Mouse (Mus musculus) bone marrow macrophage, adult 2 months (primary cell): ENCODE results near the gene Sox11.

Experiments
- CTCF ChIP-seq: IDR thresholded peaks from 2 replicates; pipeline ENCODE4 v1.5.1; 2012; ENCODE audit warnings: low read depth, mild to moderate bottlenecking, low read length, moderate library complexity
- POLR2A ChIP-seq: IDR thresholded peaks from 2 replicates; pipeline ENCODE4 v1.6.1; 2012; ENCODE audit warnings: mild to moderate bottlenecking, low read depth, low read length, borderline replicate concordance

DNA sequence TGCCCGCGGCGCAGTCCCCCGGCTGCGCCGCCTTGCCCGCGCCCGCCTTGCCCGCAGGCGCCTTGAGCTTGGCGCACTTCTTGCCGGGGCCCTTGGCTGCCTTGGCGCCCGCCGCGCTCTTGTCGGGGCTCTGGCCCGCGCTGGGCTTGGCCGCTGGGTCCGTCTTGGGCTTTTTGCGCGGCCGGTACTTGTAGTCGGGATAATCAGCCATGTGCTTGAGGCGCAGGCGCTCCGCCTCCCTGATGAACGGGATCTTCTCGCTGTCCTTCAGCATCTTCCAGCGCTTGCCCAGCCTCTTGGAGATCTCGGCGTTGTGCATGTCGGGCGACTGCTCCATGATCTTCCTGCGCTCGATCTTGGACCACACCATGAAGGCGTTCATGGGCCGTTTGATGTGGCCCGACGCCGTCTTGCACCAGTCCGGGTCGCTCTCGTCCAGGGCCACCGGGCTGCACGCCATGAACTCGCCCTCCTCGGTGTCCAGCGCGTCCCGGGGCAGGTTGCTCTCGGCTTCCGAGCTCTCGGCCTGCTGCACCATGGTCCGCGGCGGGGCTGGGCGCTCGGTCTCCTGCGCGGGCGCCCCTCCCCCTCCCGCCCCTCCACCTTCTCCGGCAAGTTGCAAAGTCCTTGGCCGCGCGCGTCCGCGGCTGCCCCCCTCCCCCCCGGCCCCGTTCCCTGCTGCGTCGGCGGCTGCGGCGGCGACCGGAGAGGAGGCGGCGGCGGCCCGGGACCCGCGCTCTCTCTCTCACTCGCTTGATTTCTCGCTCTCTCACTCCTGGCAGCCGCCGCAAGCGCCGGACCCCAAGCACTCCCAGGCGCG lies at the start of gene Sox11:
- no peak for TF ChIP-seq CTCF
- no peak for TF ChIP-seq POLR2A
